In genomic region chr1:152714405-152714804, GRCm38 (mm10) we compare ENCODE assay signal across 24 mouse cellular contexts. TPM values are rescaled to one million over a fixed set of nuclear protein-coding genes. Genes with fewer than 3 reads are reported as not detected.
A peak's percentile ranks its signal among the peaks of the same experiment; 100 is the strongest.
DNase-seq lines count a peak whose midpoint lies in the region; ATAC-seq and TF ChIP-seq lines count a peak whose summit lies in the region.
"Had no signal": no experiment of that assay in that cellular context is flagged by ENCODE, and none has a peak within 500 bp of the region (broad histone marks: within the 10 kb centered on the region; RNA-seq: fewer than 3 reads in every experiment).

No protein-coding gene starts in this region.

- TF ChIP-seq CTCF in hindbrain, postnatal 0 days (IDR thresholded peaks at IDR 0.05; ENCODE audit: low read depth) = no peak

- peaks cover 11% of the 10 kb centered on the region for H3K4me1 ChIP-seq in forebrain, embryonic 13.5 days
- no peaks in the 10 kb centered on the region for H3K4me1 ChIP-seq in forebrain, embryonic 11.5 days (replicated peaks; ENCODE audit: control insufficient read depth, insufficient read depth, low read length)
- no peaks in the 10 kb centered on the region for H3K4me1 ChIP-seq in hindbrain, embryonic 16.5 days (ENCODE audit: control insufficient read depth, insufficient read depth, low read depth, low read length)
- no peaks in the 10 kb centered on the region for H3K4me1 ChIP-seq in hindbrain, postnatal 0 days (ENCODE audit: insufficient read depth, low read length)
- H3K4me1 ChIP-seq in embryonic facial prominence, embryonic 14.5 days (ENCODE audit: control insufficient read depth, insufficient read depth, low read length) = 0 out of 2 replicates have a peak, but pooled peaks cover 7% of the 10 kb centered on the region

- no peak overlapping the region for H3K9ac ChIP-seq in forebrain, embryonic 13.5 days
- no peak overlapping the region for H3K9ac ChIP-seq in forebrain, embryonic 11.5 days (ENCODE audit: low read length)
- no peak overlapping the region for H3K9ac ChIP-seq in hindbrain, embryonic 16.5 days (ENCODE audit: low read depth, low read length)
- no peak overlapping the region for H3K9ac ChIP-seq in hindbrain, postnatal 0 days (replicated peaks; ENCODE audit: low read length)
- no peak overlapping the region for H3K9ac ChIP-seq in embryonic facial prominence, embryonic 14.5 days (ENCODE audit: low read depth, low read length)

- no peak overlapping the region for H3K27ac ChIP-seq in forebrain, embryonic 13.5 days
- no peak overlapping the region for H3K27ac ChIP-seq in forebrain, embryonic 11.5 days (ENCODE audit: low read depth, low read length)
- peak overlapping the region; percentile 44; the same call in 1 of the 2 replicates for H3K27ac ChIP-seq in hindbrain, embryonic 16.5 days (ENCODE audit: low read depth, low read length)
- no peak overlapping the region for H3K27ac ChIP-seq in hindbrain, postnatal 0 days
- no peak overlapping the region for H3K27ac ChIP-seq in embryonic facial prominence, embryonic 14.5 days (replicated peaks; ENCODE audit: low read depth, low read length)
- H3K27ac ChIP-seq: heart, embryonic 10.5 days had no signal

- H3K27me3 ChIP-seq in forebrain, embryonic 13.5 days = no peaks in the 10 kb centered on the region
- no peaks in the 10 kb centered on the region for H3K27me3 ChIP-seq in forebrain, embryonic 11.5 days (ENCODE audit: control insufficient read depth, insufficient read depth, low read length)
- H3K27me3 ChIP-seq in hindbrain, embryonic 16.5 days (replicated peaks; ENCODE audit: control insufficient read depth, insufficient read depth, low read length) = no peaks in the 10 kb centered on the region
- no peaks in the 10 kb centered on the region for H3K27me3 ChIP-seq in hindbrain, postnatal 0 days (ENCODE audit: insufficient read depth, low read length)
- H3K27me3 ChIP-seq in embryonic facial prominence, embryonic 14.5 days (replicated peaks; ENCODE audit: control insufficient read depth, insufficient read depth, low read length) = no peaks in the 10 kb centered on the region

- no peak overlapping the region for H3K4me3 ChIP-seq in forebrain, embryonic 13.5 days
- no peak overlapping the region for H3K4me3 ChIP-seq in forebrain, embryonic 11.5 days (ENCODE audit: low read depth, low read length)
- H3K4me3 ChIP-seq in hindbrain, embryonic 16.5 days (ENCODE audit: low read length) = no peak overlapping the region
- H3K4me3 ChIP-seq in hindbrain, postnatal 0 days (ENCODE audit: low read length) = no peak overlapping the region
- no peak overlapping the region for H3K4me3 ChIP-seq in embryonic facial prominence, embryonic 14.5 days (ENCODE audit: low read depth, low read length)
- H3K4me3 ChIP-seq: heart, embryonic 10.5 days had no signal

- 0 out of 2 replicates have a peak, but pooled peaks have one; percentile 38 for ATAC-seq in forebrain, embryonic 13.5 days
- ATAC-seq in forebrain, embryonic 11.5 days (replicated peaks; ENCODE audit: low FRiP score) = no peak
- no peak for ATAC-seq in hindbrain, embryonic 16.5 days
- no peak for ATAC-seq in hindbrain, postnatal 0 days
- ATAC-seq in embryonic facial prominence, embryonic 14.5 days (ENCODE audit: low read depth) = 0 out of 2 replicates have a peak, but pooled peaks have one; percentile 22
- ATAC-seq: forebrain, embryonic 16.5 days; intestine, embryonic 16.5 days had no signal

- H3K4me2 ChIP-seq in forebrain, embryonic 13.5 days = no peak overlapping the region
- H3K4me2 ChIP-seq in forebrain, embryonic 11.5 days (ENCODE audit: low read depth, low read length, severe bottlenecking) = no peak overlapping the region
- H3K4me2 ChIP-seq in hindbrain, embryonic 16.5 days (ENCODE audit: low read length) = no peak overlapping the region
- H3K4me2 ChIP-seq in hindbrain, postnatal 0 days (ENCODE audit: low read depth, low read length) = no peak overlapping the region
- no peak overlapping the region for H3K4me2 ChIP-seq in embryonic facial prominence, embryonic 14.5 days (ENCODE audit: low read depth, low read length)

- no peaks in the 10 kb centered on the region for H3K9me3 ChIP-seq in forebrain, embryonic 13.5 days (replicated peaks)
- no peaks in the 10 kb centered on the region for H3K9me3 ChIP-seq in forebrain, embryonic 11.5 days (ENCODE audit: control insufficient read depth, low read length)
- no peaks in the 10 kb centered on the region for H3K9me3 ChIP-seq in hindbrain, embryonic 16.5 days (ENCODE audit: control insufficient read depth, low read length)
- H3K9me3 ChIP-seq in hindbrain, postnatal 0 days (ENCODE audit: low read length) = no peaks in the 10 kb centered on the region
- H3K9me3 ChIP-seq in embryonic facial prominence, embryonic 14.5 days (ENCODE audit: control insufficient read depth, low read length) = no peaks in the 10 kb centered on the region
- H3K9me3 ChIP-seq: heart, embryonic 10.5 days had no signal

- no peaks in the 10 kb centered on the region for H3K36me3 ChIP-seq in forebrain, embryonic 13.5 days (ENCODE audit: poor library complexity, severe bottlenecking)
- H3K36me3 ChIP-seq in forebrain, embryonic 11.5 days (ENCODE audit: control insufficient read depth, insufficient read depth, low read length) = no peaks in the 10 kb centered on the region
- no peaks in the 10 kb centered on the region for H3K36me3 ChIP-seq in hindbrain, embryonic 16.5 days (ENCODE audit: control insufficient read depth, insufficient read depth, low read length)
- H3K36me3 ChIP-seq in hindbrain, postnatal 0 days (ENCODE audit: insufficient read depth, low read length) = no peaks in the 10 kb centered on the region
- no peaks in the 10 kb centered on the region for H3K36me3 ChIP-seq in embryonic facial prominence, embryonic 14.5 days (ENCODE audit: control insufficient read depth, insufficient read depth, low read length)
- H3K36me3 ChIP-seq: heart, embryonic 10.5 days had no signal

- no peak for DNase-seq in forebrain, embryonic 11.5 days (ENCODE audit: low spot score)
- DNase-seq in hindbrain, postnatal 0 days (ENCODE audit: low spot score) = no peak
- DNase-seq in embryonic facial prominence, embryonic 14.5 days (ENCODE audit: low spot score) = peak; percentile 57
- no peak for DNase-seq in urinary bladder, adult 2 months (ENCODE audit: low spot score)
- no peak for DNase-seq in cerebellum, adult 11 months
- DNase-seq: adrenal gland, postnatal 10 days; cerebellum, adult 18-20 months; cerebellum, adult 9-11 months; cerebellum, postnatal 36 days; gastrocnemius, postnatal 10 days; heart, adult 18-20 months; heart, postnatal 10 days; heart, postnatal 4 days had no signal

- 36% methylated on average over 3 of the region's 3 CpGs for WGBS in forebrain, embryonic 13.5 days
- WGBS in forebrain, embryonic 11.5 days = 55% methylated on average over 3 of the region's 3 CpGs
- 58% methylated on average over 3 of the region's 3 CpGs for WGBS in hindbrain, embryonic 16.5 days
- WGBS in hindbrain, postnatal 0 days = 72% methylated on average over 3 of the region's 3 CpGs
- WGBS in embryonic facial prominence, embryonic 14.5 days = 42% methylated on average over 3 of the region's 3 CpGs

RNA-seq across cellular contexts. Expression of gene Apobec4, which starts 35.9 kb away (rescaled TPM):
- 0.14 TPM in 1 of 2 replicates, not detected in the other for polyA plus RNA-seq in forebrain, embryonic 13.5 days (2015; fragmentation: Nextera tagmentation; extraction: Ambion mirVana)
- not detected in 2 replicates for polyA plus RNA-seq in forebrain, embryonic 11.5 days (2014; fragmentation: Nextera tagmentation; extraction: Ambion mirVana)
- 0.13 TPM in 1 of 2 replicates, not detected in the other for polyA plus RNA-seq in hindbrain, embryonic 16.5 days (2015; fragmentation: Nextera tagmentation; extraction: Ambion mirVana)
- total RNA-seq in hindbrain, postnatal 0 days (2014; rRNA removed) = not detected in 2 replicates
- not detected in 2 replicates for polyA plus RNA-seq in hindbrain, postnatal 0 days (2015; fragmentation: Nextera tagmentation; extraction: Ambion mirVana)
- 0.13 and 0.25 TPM in 2 replicates for polyA plus RNA-seq in embryonic facial prominence, embryonic 14.5 days (2014; fragmentation: Nextera tagmentation; extraction: Ambion mirVana)
- polyA plus RNA-seq in urinary bladder, adult 2 months (2012; rRNA removed) = not detected in 2 replicates
- total RNA-seq: adrenal gland, postnatal 10 days; adrenal gland, postnatal 4 days; gastrocnemius, postnatal 10 days; gastrocnemius, postnatal 4 days; heart, adult 18-20 months; heart, postnatal 10 days; heart, postnatal 4 days; MEL had no signal
- polyA plus RNA-seq: C2C12; frontal cortex, adult 2 months; heart, embryonic 10.5 days; heart, embryonic 14.5 days; intestine, embryonic 16.5 days had no signal

RNA-seq across cellular contexts. Expression of gene Rgl1, which starts 51.7 kb away (rescaled TPM):
- polyA plus RNA-seq in forebrain, embryonic 13.5 days (2015; fragmentation: Nextera tagmentation; extraction: Ambion mirVana) = 15.8 and 18.5 TPM in 2 replicates
- polyA plus RNA-seq in forebrain, embryonic 11.5 days (2014; fragmentation: Nextera tagmentation; extraction: Ambion mirVana) = 28.6 and 32.5 TPM in 2 replicates
- 18.4 and 19.4 TPM in 2 replicates for polyA plus RNA-seq in hindbrain, embryonic 16.5 days (2015; fragmentation: Nextera tagmentation; extraction: Ambion mirVana)
- 16.1 and 17.6 TPM in 2 replicates for total RNA-seq in hindbrain, postnatal 0 days (2014; rRNA removed)
- polyA plus RNA-seq in hindbrain, postnatal 0 days (2015; fragmentation: Nextera tagmentation; extraction: Ambion mirVana) = 16.0 and 17.0 TPM in 2 replicates
- polyA plus RNA-seq in embryonic facial prominence, embryonic 14.5 days (2014; fragmentation: Nextera tagmentation; extraction: Ambion mirVana) = 43.7 and 50.7 TPM in 2 replicates
- 29.6 and 31.0 TPM in 2 replicates for polyA plus RNA-seq in urinary bladder, adult 2 months (2012; rRNA removed)

RNA-seq across cellular contexts. Expression of gene Arpc5, which starts 51.9 kb away (rescaled TPM):
- polyA plus RNA-seq in forebrain, embryonic 13.5 days (2015; fragmentation: Nextera tagmentation; extraction: Ambion mirVana) = 299 and 312 TPM in 2 replicates
- polyA plus RNA-seq in forebrain, embryonic 11.5 days (2014; fragmentation: Nextera tagmentation; extraction: Ambion mirVana) = 252 and 259 TPM in 2 replicates
- 300 and 315 TPM in 2 replicates for polyA plus RNA-seq in hindbrain, embryonic 16.5 days (2015; fragmentation: Nextera tagmentation; extraction: Ambion mirVana)
- 108 and 118 TPM in 2 replicates for total RNA-seq in hindbrain, postnatal 0 days (2014; rRNA removed)
- 312 and 319 TPM in 2 replicates for polyA plus RNA-seq in hindbrain, postnatal 0 days (2015; fragmentation: Nextera tagmentation; extraction: Ambion mirVana)
- 267 and 269 TPM in 2 replicates for polyA plus RNA-seq in embryonic facial prominence, embryonic 14.5 days (2014; fragmentation: Nextera tagmentation; extraction: Ambion mirVana)
- polyA plus RNA-seq in urinary bladder, adult 2 months (2012; rRNA removed) = 143 and 180 TPM in 2 replicates

Comparison
In these comparisons a context has a peak if more than half of its experiments do, and no peak if none do; other contexts are left out.
1. ATAC-seq: peak in forebrain, embryonic 13.5 days (single experiment) and embryonic facial prominence, embryonic 14.5 days (single experiment); none in forebrain, embryonic 11.5 days (single experiment), hindbrain, embryonic 16.5 days (single experiment) and hindbrain, postnatal 0 days (single experiment).